Mouse (Mus musculus): ENCODE data around the gene Nox1. TPM values are rescaled to one million over a fixed set of nuclear protein-coding genes. Genes with fewer than 3 reads are reported as not detected.
"Not testable (repeated sequence)": the region's sequence is repeated elsewhere in the genome, so short reads cannot be mapped to it uniquely, and the experiment has no call there.

Gene Nox1
- polyA plus RNA-seq, 1 experiment from 2014 or later, result 0.31 TPM

GRCm38 (mm10) chrX:134218161-134218560, 3.6 kb downstream of the Nox1 start:
- Histone ChIP-seq H3K9me3 (ENCODE audit: control insufficient read depth, low read length) (no peaks in the 10 kb centered on the region), H3K4me1 (ENCODE audit: control insufficient read depth in 2 of 2, insufficient read depth in 2 of 2, low read length in 2 of 2) (no peaks in the 10 kb centered on the region), H3K27me3 (ENCODE audit: control insufficient read depth, insufficient read depth, low read length) (no peaks in the 10 kb centered on the region), H3K9ac (ENCODE audit: low read length) (no peak overlapping the region), H3K36me3 (ENCODE audit: control insufficient read depth, insufficient read depth, low read length) (peaks cover 19% of the 10 kb centered on the region; the same call in 1 of the 2 replicates), H3K27ac (replicated peaks in 1 of 2; ENCODE audit: control insufficient read depth in 1 of 2, insufficient read depth in 1 of 2, low read depth in 2 of 2, low read length in 2 of 2) (no peak overlapping the region), H3K4me2 (ENCODE audit: low read length) (no peak overlapping the region), H3K4me3 (ENCODE audit: control insufficient read depth in 1 of 2, insufficient read depth in 1 of 2, low read depth in 1 of 2, low read length in 2 of 2) (no peak overlapping the region)
- no peak for ATAC-seq (ENCODE audit: insufficient number of reproducible peaks, insufficient read depth, low FRiP score, low read depth)
- 65% methylated on average over 4 of the region's 4 CpGs for WGBS

- no peaks in the 10 kb centered on the region for H3K4me1 ChIP-seq (ENCODE audit: control insufficient read depth in 2 of 2, insufficient read depth in 2 of 2, low read length in 2 of 2)
- ATAC-seq (ENCODE audit: insufficient number of reproducible peaks, insufficient read depth, low FRiP score, low read depth), result no peak
- no peaks in the 10 kb centered on the region for H3K9me3 ChIP-seq (ENCODE audit: control insufficient read depth, low read length)
- H3K9ac ChIP-seq (ENCODE audit: low read length), result no peak overlapping the region
- H3K4me3 ChIP-seq (ENCODE audit: control insufficient read depth in 1 of 2, insufficient read depth in 1 of 2, low read depth in 1 of 2, low read length in 2 of 2), result no peak overlapping the region
- no peaks in the 10 kb centered on the region for H3K27me3 ChIP-seq (ENCODE audit: control insufficient read depth, insufficient read depth, low read length)
- no peak overlapping the region for H3K4me2 ChIP-seq (ENCODE audit: low read length)
- H3K27ac ChIP-seq (replicated peaks in 1 of 2; ENCODE audit: control insufficient read depth in 1 of 2, insufficient read depth in 1 of 2, low read depth in 2 of 2, low read length in 2 of 2), result no peak overlapping the region
- H3K36me3 ChIP-seq (ENCODE audit: control insufficient read depth, insufficient read depth, low read length), result no peaks in the 10 kb centered on the region
- WGBS, result 83% methylated on average over 7 of the region's 7 CpGs
Measured at GRCm38 (mm10) chrX:134211151-134211642, 10.6 kb downstream of the Nox1 start.

- Histone ChIP-seq H3K9me3 (ENCODE audit: control insufficient read depth, low read length) (no peaks in the 10 kb centered on the region), H3K4me1 (ENCODE audit: control insufficient read depth in 2 of 2, insufficient read depth in 2 of 2, low read length in 2 of 2) (no peaks in the 10 kb centered on the region), H3K36me3 (ENCODE audit: control insufficient read depth, insufficient read depth, low read length) (no peaks in the 10 kb centered on the region), H3K4me3 (ENCODE audit: control insufficient read depth in 1 of 2, insufficient read depth in 1 of 2, low read depth in 1 of 2, low read length in 2 of 2) (no peak overlapping the region), H3K27me3 (ENCODE audit: control insufficient read depth, insufficient read depth, low read length) (no peaks in the 10 kb centered on the region), H3K27ac (replicated peaks in 1 of 2; ENCODE audit: control insufficient read depth in 1 of 2, insufficient read depth in 1 of 2, low read depth in 2 of 2, low read length in 2 of 2) (no peak overlapping the region), H3K4me2 (ENCODE audit: low read length) (no peak overlapping the region), H3K9ac (ENCODE audit: low read length) (no peak overlapping the region)
- no peak for ATAC-seq (ENCODE audit: insufficient number of reproducible peaks, insufficient read depth, low FRiP score, low read depth)
- WGBS, result 76% methylated on average over 2 of the region's 2 CpGs
Measured at GRCm38 (mm10) chrX:134208491-134208890, 13.3 kb downstream of the Nox1 start.

- not testable (repeated sequence) for H3K9ac ChIP-seq (ENCODE audit: low read length); H3K4me3 ChIP-seq (ENCODE audit: control insufficient read depth in 1 of 2, insufficient read depth in 1 of 2, low read depth in 1 of 2, low read length in 2 of 2); H3K4me1 ChIP-seq (ENCODE audit: control insufficient read depth in 2 of 2, insufficient read depth in 2 of 2, low read length in 2 of 2); H3K9me3 ChIP-seq (ENCODE audit: control insufficient read depth, low read length); H3K27me3 ChIP-seq (ENCODE audit: control insufficient read depth, insufficient read depth, low read length); H3K36me3 ChIP-seq (ENCODE audit: control insufficient read depth, insufficient read depth, low read length); H3K4me2 ChIP-seq (ENCODE audit: low read length); H3K27ac ChIP-seq (replicated peaks in 1 of 2; ENCODE audit: control insufficient read depth in 1 of 2, insufficient read depth in 1 of 2, low read depth in 2 of 2, low read length in 2 of 2); ATAC-seq (ENCODE audit: insufficient number of reproducible peaks, insufficient read depth, low FRiP score, low read depth)
- 93% methylated on average over 8 of the region's 9 CpGs for WGBS
Measured at GRCm38 (mm10) chrX:134187201-134187600, 34.6 kb downstream of the Nox1 start, which contains the start of gene Arl13a. Arl13a (plus strand) TSS chrX:134187501.

- no peaks in the 10 kb centered on the region for H3K9me3 ChIP-seq (ENCODE audit: control insufficient read depth, low read length)
- ATAC-seq (ENCODE audit: insufficient number of reproducible peaks, insufficient read depth, low FRiP score, low read depth), result no peak
- no peak overlapping the region for H3K9ac ChIP-seq (ENCODE audit: low read length)
- no peaks in the 10 kb centered on the region for H3K4me1 ChIP-seq (ENCODE audit: control insufficient read depth in 2 of 2, insufficient read depth in 2 of 2, low read length in 2 of 2)
- 81% methylated on average over 1 of the region's 1 CpGs for WGBS
- no peak overlapping the region for H3K4me3 ChIP-seq (ENCODE audit: control insufficient read depth in 1 of 2, insufficient read depth in 1 of 2, low read depth in 1 of 2, low read length in 2 of 2)
- H3K27me3 ChIP-seq (ENCODE audit: control insufficient read depth, insufficient read depth, low read length), result no peaks in the 10 kb centered on the region
- no peak overlapping the region for H3K27ac ChIP-seq (replicated peaks in 1 of 2; ENCODE audit: control insufficient read depth in 1 of 2, insufficient read depth in 1 of 2, low read depth in 2 of 2, low read length in 2 of 2)
- H3K36me3 ChIP-seq (ENCODE audit: control insufficient read depth, insufficient read depth, low read length), result no peaks in the 10 kb centered on the region
- no peak overlapping the region for H3K4me2 ChIP-seq (ENCODE audit: low read length)
Measured at GRCm38 (mm10) chrX:134174699-134175098, 47.1 kb downstream of the Nox1 start.

GRCm38 (mm10) chrX:134170584-134170983, 51.2 kb downstream of the Nox1 start:
- no peak overlapping the region for H3K9ac ChIP-seq (ENCODE audit: low read length)
- H3K36me3 ChIP-seq (ENCODE audit: control insufficient read depth, insufficient read depth, low read length), result no peaks in the 10 kb centered on the region
- ATAC-seq (ENCODE audit: insufficient number of reproducible peaks, insufficient read depth, low FRiP score, low read depth), result no peak
- 87% methylated on average over 1 of the region's 1 CpGs for WGBS
- H3K4me1 ChIP-seq (ENCODE audit: control insufficient read depth in 2 of 2, insufficient read depth in 2 of 2, low read length in 2 of 2), result no peaks in the 10 kb centered on the region
- no peak overlapping the region for H3K4me3 ChIP-seq (ENCODE audit: control insufficient read depth in 1 of 2, insufficient read depth in 1 of 2, low read depth in 1 of 2, low read length in 2 of 2)
- H3K4me2 ChIP-seq (ENCODE audit: low read length), result no peak overlapping the region
- no peaks in the 10 kb centered on the region for H3K27me3 ChIP-seq (ENCODE audit: control insufficient read depth, insufficient read depth, low read length)
- no peaks in the 10 kb centered on the region for H3K9me3 ChIP-seq (ENCODE audit: control insufficient read depth, low read length)
- H3K27ac ChIP-seq (replicated peaks in 1 of 2; ENCODE audit: control insufficient read depth in 1 of 2, insufficient read depth in 1 of 2, low read depth in 2 of 2, low read length in 2 of 2), result no peak overlapping the region

- Histone ChIP-seq H3K27me3 (ENCODE audit: control insufficient read depth, insufficient read depth, low read length) (no peaks in the 10 kb centered on the region; the same call in 1 of the 2 replicates), H3K9ac (ENCODE audit: low read length) (no peak overlapping the region), H3K4me3 (ENCODE audit: control insufficient read depth in 1 of 2, insufficient read depth in 1 of 2, low read depth in 1 of 2, low read length in 2 of 2) (no peak overlapping the region), H3K4me1 (ENCODE audit: control insufficient read depth in 2 of 2, insufficient read depth in 2 of 2, low read length in 2 of 2) (no peaks in the 10 kb centered on the region), H3K9me3 (ENCODE audit: control insufficient read depth, low read length) (no peaks in the 10 kb centered on the region), H3K27ac (replicated peaks in 1 of 2; ENCODE audit: control insufficient read depth in 1 of 2, insufficient read depth in 1 of 2, low read depth in 2 of 2, low read length in 2 of 2) (no peak overlapping the region), H3K4me2 (ENCODE audit: low read length) (no peak overlapping the region), H3K36me3 (ENCODE audit: control insufficient read depth, insufficient read depth, low read length) (no peaks in the 10 kb centered on the region)
- WGBS, result 54% methylated on average over 4 of the region's 4 CpGs
- ATAC-seq (ENCODE audit: insufficient number of reproducible peaks, insufficient read depth, low FRiP score, low read depth), result no peak
Measured at GRCm38 (mm10) chrX:134163484-134163883, 58.3 kb downstream of the Nox1 start.

GRCm38 (mm10) chrX:134162826-134163225, 58.9 kb downstream of the Nox1 start:
- H3K4me3 ChIP-seq (ENCODE audit: control insufficient read depth in 1 of 2, insufficient read depth in 1 of 2, low read depth in 1 of 2, low read length in 2 of 2), result no peak overlapping the region
- H3K4me1 ChIP-seq (ENCODE audit: control insufficient read depth in 2 of 2, insufficient read depth in 2 of 2, low read length in 2 of 2), result no peaks in the 10 kb centered on the region
- WGBS, result 14% methylated on average over 11 of the region's 11 CpGs
- no peaks in the 10 kb centered on the region; the same call in 1 of the 2 replicates for H3K27me3 ChIP-seq (ENCODE audit: control insufficient read depth, insufficient read depth, low read length)
- ATAC-seq (ENCODE audit: insufficient number of reproducible peaks, insufficient read depth, low FRiP score, low read depth), result no peak
- no peaks in the 10 kb centered on the region for H3K36me3 ChIP-seq (ENCODE audit: control insufficient read depth, insufficient read depth, low read length)
- H3K27ac ChIP-seq (replicated peaks in 1 of 2; ENCODE audit: control insufficient read depth in 1 of 2, insufficient read depth in 1 of 2, low read depth in 2 of 2, low read length in 2 of 2), result no peak overlapping the region
- peak overlapping the region; percentile 47 for H3K4me2 ChIP-seq (ENCODE audit: low read length)
- no peaks in the 10 kb centered on the region for H3K9me3 ChIP-seq (ENCODE audit: control insufficient read depth, low read length)
- H3K9ac ChIP-seq (ENCODE audit: low read length), result no peak overlapping the region

Data from heart, embryonic 14.5 days (tissue).